Mouse (Mus musculus) E14TG2a.4 (cell line): ENCODE data around the gene Etnk1.

Source experiments
- CTCF ChIP-seq: conservative IDR thresholded peaks from 2 replicates; pipeline ENCODE4 v1.5.1; 2014; ENCODE audit warnings: low read length
- NANOG ChIP-seq: IDR thresholded peaks from 2 replicates; pipeline ENCODE4 v1.6.1; 2014; ENCODE audit warnings: borderline replicate concordance, low read length, mixed read lengths
- POU5F1 ChIP-seq: IDR thresholded peaks from 2 replicates; pipeline ENCODE4 v1.6.1; 2014; ENCODE audit warnings: low read length, borderline replicate concordance

DNA sequence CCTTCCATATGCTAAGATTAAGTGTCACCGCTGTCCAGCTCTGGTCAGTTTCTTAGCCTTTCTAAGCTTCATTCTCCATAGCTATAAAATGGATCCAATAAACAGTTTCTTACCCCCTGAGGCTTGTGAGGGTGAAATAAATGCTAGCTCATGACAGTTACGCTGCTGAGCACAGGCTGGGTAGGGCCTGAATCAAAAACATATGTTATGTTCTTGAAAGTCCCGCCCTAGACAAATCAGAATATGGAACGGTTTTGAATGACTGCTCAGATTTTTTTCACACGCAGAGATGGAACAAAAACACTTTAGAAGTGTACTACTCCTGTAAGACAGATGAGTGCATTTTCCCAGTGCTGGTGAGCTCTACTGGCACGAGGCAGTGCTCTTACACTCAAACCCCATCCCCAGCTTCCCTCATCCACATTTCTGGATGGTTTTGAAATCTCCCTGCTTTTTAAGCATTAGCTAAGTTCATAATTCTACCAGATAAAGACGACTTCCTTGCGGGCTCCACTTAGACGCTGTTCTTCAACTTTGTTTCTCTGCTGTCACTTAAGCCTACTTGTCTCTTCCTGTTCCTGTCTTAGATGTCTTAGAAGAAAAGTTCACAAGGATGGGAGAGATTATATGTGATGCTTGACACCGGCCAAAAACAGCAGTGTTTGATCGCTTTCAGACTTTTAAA is 4.9 kb downstream of the Etnk1 start:
- TF ChIP-seq CTCF (no peak), POU5F1 (no peak), NANOG (no peak)
